ENCODE assay signal across 23 mouse cellular contexts in genomic region chr17:25943769-25944168, GRCm38 (mm10). TPM values are rescaled to one million over a fixed set of nuclear protein-coding genes. Genes with fewer than 3 reads are reported as not detected.
DNase-seq lines count a peak whose midpoint lies in the region; ATAC-seq and TF ChIP-seq lines count a peak whose summit lies in the region.
"Had no signal": no experiment of that assay in that cellular context is flagged by ENCODE, and none has a peak within 500 bp of the region (broad histone marks: within the 10 kb centered on the region; RNA-seq: fewer than 3 reads in every experiment).

No protein-coding gene starts in this region.

- no peak for DNase-seq in heart, embryonic 10.5 days (ENCODE audit: low spot score)
- no peak for DNase-seq in heart, adult 11 months
- no peak for DNase-seq in lung, embryonic 14.5 days
- no peak for DNase-seq in lung, postnatal 25 days (ENCODE audit: low spot score)
- DNase-seq in embryonic facial prominence, embryonic 10.5 days (ENCODE audit: low spot score) = no peak
- DNase-seq in liver, postnatal 0 days = no peak
- no peak for DNase-seq in stomach, postnatal 0 days (ENCODE audit: low spot score)
- DNase-seq: cerebellum, postnatal 14 days; embryo, embryonic 11 days; kidney, adult 11 months; kidney, postnatal 14 days; layer of hippocampus, adult 9-11 months; lung, adult 2 months; thymus, adult 2 months had no signal

- no peak overlapping the region for H3K4me2 ChIP-seq in lung, embryonic 14.5 days
- H3K4me2 ChIP-seq in liver, postnatal 0 days (ENCODE audit: low read depth, low read length) = peak overlapping the region; percentile 78
- H3K4me2 ChIP-seq in intestine, embryonic 16.5 days (ENCODE audit: low read depth, low read length) = no peak overlapping the region
- H3K4me2 ChIP-seq in stomach, postnatal 0 days (replicated peaks; ENCODE audit: low read depth) = no peak overlapping the region
- H3K4me2 ChIP-seq: hindbrain, embryonic 15.5 days; midbrain, embryonic 12.5 days; neural tube, embryonic 15.5 days had no signal

- TF ChIP-seq EP300 in liver, postnatal 0 days (IDR thresholded peaks at IDR 0.05; ENCODE audit: low read depth) = no peak
- TF ChIP-seq EP300 in stomach, postnatal 0 days (optimal IDR thresholded peaks at IDR 0.05) = no peak

- no peaks in the 10 kb centered on the region for H3K9me3 ChIP-seq in heart, embryonic 10.5 days
- no peaks in the 10 kb centered on the region for H3K9me3 ChIP-seq in lung, embryonic 14.5 days (ENCODE audit: low read depth, low read length)
- no peaks in the 10 kb centered on the region for H3K9me3 ChIP-seq in embryonic facial prominence, embryonic 10.5 days
- H3K9me3 ChIP-seq in liver, postnatal 0 days (ENCODE audit: low read length) = no peaks in the 10 kb centered on the region
- no peaks in the 10 kb centered on the region for H3K9me3 ChIP-seq in intestine, embryonic 16.5 days (ENCODE audit: control insufficient read depth, low read length)
- no peaks in the 10 kb centered on the region for H3K9me3 ChIP-seq in stomach, postnatal 0 days (ENCODE audit: control insufficient read depth, low read length)
- H3K9me3 ChIP-seq: hindbrain, embryonic 15.5 days; midbrain, embryonic 12.5 days; neural tube, embryonic 15.5 days had no signal

- no peak for TF ChIP-seq CTCF in lung, embryonic 14.5 days (IDR thresholded peaks at IDR 0.05; ENCODE audit: low read depth)
- TF ChIP-seq CTCF in liver, postnatal 0 days (IDR thresholded peaks at IDR 0.05; ENCODE audit: low read depth) = no peak
- TF ChIP-seq CTCF in stomach, postnatal 0 days (IDR thresholded peaks at IDR 0.05; ENCODE audit: low read depth) = no peak

- H3K36me3 ChIP-seq in heart, embryonic 10.5 days = peaks cover 4% of the 10 kb centered on the region; the same call in 1 of the 2 replicates
- H3K36me3 ChIP-seq in lung, embryonic 14.5 days (ENCODE audit: insufficient read depth) = peaks cover 4% of the 10 kb centered on the region
- peaks cover 5% of the 10 kb centered on the region for H3K36me3 ChIP-seq in embryonic facial prominence, embryonic 10.5 days (replicated peaks)
- H3K36me3 ChIP-seq in liver, postnatal 0 days (replicated peaks; ENCODE audit: insufficient read depth, low read length) = peaks cover 18% of the 10 kb centered on the region
- H3K36me3 ChIP-seq in intestine, embryonic 16.5 days (ENCODE audit: control insufficient read depth, insufficient read depth, low read length) = no peaks in the 10 kb centered on the region
- no peaks in the 10 kb centered on the region for H3K36me3 ChIP-seq in stomach, postnatal 0 days (ENCODE audit: control insufficient read depth, insufficient read depth, low read length)
- H3K36me3 ChIP-seq: hindbrain, embryonic 15.5 days; midbrain, embryonic 12.5 days; neural tube, embryonic 15.5 days had no signal

- peaks cover 24% of the 10 kb centered on the region; the same call in 1 of the 2 replicates for H3K27me3 ChIP-seq in heart, embryonic 10.5 days (ENCODE audit: insufficient read depth, poor library complexity, severe bottlenecking)
- H3K27me3 ChIP-seq in lung, embryonic 14.5 days (ENCODE audit: insufficient read depth, low read length) = no peaks in the 10 kb centered on the region
- H3K27me3 ChIP-seq in embryonic facial prominence, embryonic 10.5 days (replicated peaks; ENCODE audit: low read depth, poor library complexity, severe bottlenecking) = no peaks in the 10 kb centered on the region; the same call in 1 of the 2 replicates
- no peaks in the 10 kb centered on the region for H3K27me3 ChIP-seq in liver, postnatal 0 days (ENCODE audit: insufficient read depth, low read length)
- no peaks in the 10 kb centered on the region for H3K27me3 ChIP-seq in intestine, embryonic 16.5 days (replicated peaks; ENCODE audit: control insufficient read depth, insufficient read depth, low read length)
- H3K27me3 ChIP-seq in stomach, postnatal 0 days (ENCODE audit: control insufficient read depth, insufficient read depth, low read length) = no peaks in the 10 kb centered on the region
- H3K27me3 ChIP-seq: hindbrain, embryonic 15.5 days; neural tube, embryonic 15.5 days had no signal

- peak overlapping the region; percentile 1; the same call in 1 of the 2 replicates for H3K4me3 ChIP-seq in heart, embryonic 10.5 days
- no peak overlapping the region for H3K4me3 ChIP-seq in lung, embryonic 14.5 days (ENCODE audit: low read depth, low read length)
- H3K4me3 ChIP-seq in embryonic facial prominence, embryonic 10.5 days = 0 out of 2 replicates have a peak overlapping the region, but pooled peaks have one; percentile 5
- peak overlapping the region; percentile 79; the same call in 1 of the 2 replicates for H3K4me3 ChIP-seq in liver, postnatal 0 days (ENCODE audit: low read depth, low read length)
- no peak overlapping the region for H3K4me3 ChIP-seq in intestine, embryonic 16.5 days (ENCODE audit: low read length)
- no peak overlapping the region for H3K4me3 ChIP-seq in stomach, postnatal 0 days (ENCODE audit: low read depth, low read length)
- H3K4me3 ChIP-seq: hindbrain, embryonic 15.5 days; midbrain, embryonic 12.5 days; neural tube, embryonic 15.5 days had no signal

- WGBS in heart, embryonic 10.5 days = 66% methylated on average over 9 of the region's 9 CpGs
- WGBS in lung, embryonic 14.5 days = 65% methylated on average over 9 of the region's 9 CpGs
- 73% methylated on average over 9 of the region's 9 CpGs for WGBS in embryonic facial prominence, embryonic 10.5 days
- WGBS in liver, postnatal 0 days (ENCODE audit: insufficient replicate concordance) = 79% methylated on average over 9 of the region's 9 CpGs
- 66% methylated on average over 9 of the region's 9 CpGs for WGBS in intestine, embryonic 16.5 days
- 67% methylated on average over 9 of the region's 9 CpGs for WGBS in stomach, postnatal 0 days

- peak overlapping the region; percentile 75 for H3K27ac ChIP-seq in heart, embryonic 10.5 days
- H3K27ac ChIP-seq in lung, embryonic 14.5 days (ENCODE audit: low read depth) = no peak overlapping the region
- H3K27ac ChIP-seq in embryonic facial prominence, embryonic 10.5 days (replicated peaks) = peak overlapping the region; percentile 51; the same call in 1 of the 2 replicates
- peak overlapping the region; percentile 87 for H3K27ac ChIP-seq in liver, postnatal 0 days (ENCODE audit: low read depth)
- no peak overlapping the region for H3K27ac ChIP-seq in intestine, embryonic 16.5 days (ENCODE audit: low read length)
- H3K27ac ChIP-seq in stomach, postnatal 0 days (replicated peaks) = no peak overlapping the region
- H3K27ac ChIP-seq: hindbrain, embryonic 15.5 days; macrophage; midbrain, embryonic 12.5 days; neural tube, embryonic 15.5 days had no signal

- no peak for ATAC-seq in lung, embryonic 14.5 days (ENCODE audit: insufficient read depth)
- ATAC-seq in liver, postnatal 0 days = no peak
- no peak for ATAC-seq in intestine, embryonic 16.5 days
- no peak for ATAC-seq in stomach, postnatal 0 days (ENCODE audit: low FRiP score, low TSS enrichment)
- ATAC-seq: forebrain, embryonic 16.5 days had no signal

- H3K4me1 ChIP-seq in heart, embryonic 10.5 days = peaks cover 48% of the 10 kb centered on the region
- H3K4me1 ChIP-seq in lung, embryonic 14.5 days (ENCODE audit: insufficient read depth) = no peaks in the 10 kb centered on the region; the same call in 1 of the 2 replicates
- H3K4me1 ChIP-seq in embryonic facial prominence, embryonic 10.5 days = peaks cover 57% of the 10 kb centered on the region
- peaks cover 51% of the 10 kb centered on the region for H3K4me1 ChIP-seq in liver, postnatal 0 days (ENCODE audit: insufficient read depth)
- peaks cover 13% of the 10 kb centered on the region for H3K4me1 ChIP-seq in intestine, embryonic 16.5 days (ENCODE audit: control insufficient read depth, insufficient read depth, low read length)
- no peaks in the 10 kb centered on the region for H3K4me1 ChIP-seq in stomach, postnatal 0 days (replicated peaks; ENCODE audit: control insufficient read depth, insufficient read depth)

- H3K9ac ChIP-seq in lung, embryonic 14.5 days = 0 out of 2 replicates have a peak overlapping the region, but pooled peaks have one; percentile 20
- peak overlapping the region; percentile 68 for H3K9ac ChIP-seq in liver, postnatal 0 days (replicated peaks)
- no peak overlapping the region for H3K9ac ChIP-seq in intestine, embryonic 16.5 days (ENCODE audit: low read depth, low read length)
- H3K9ac ChIP-seq in stomach, postnatal 0 days (ENCODE audit: low read length) = no peak overlapping the region
- H3K9ac ChIP-seq: hindbrain, embryonic 15.5 days; midbrain, embryonic 12.5 days; neural tube, embryonic 15.5 days had no signal

RNA-seq across cellular contexts. Expression of gene Pigq, which starts 1.0 kb away (rescaled TPM):
- 71.8 and 90.0 TPM in 2 replicates for polyA plus RNA-seq in heart, embryonic 10.5 days (2016; fragmentation: Nextera tagmentation; extraction: Ambion mirVana)
- polyA plus RNA-seq in lung, embryonic 14.5 days (2014; fragmentation: Nextera tagmentation; extraction: Ambion mirVana) = 65.9 and 69.0 TPM in 2 replicates
- 62.9 and 69.3 TPM in 2 replicates for polyA plus RNA-seq in embryonic facial prominence, embryonic 10.5 days (2016; fragmentation: Nextera tagmentation; extraction: Ambion mirVana)
- 56.0 and 58.7 TPM in 2 replicates for polyA plus RNA-seq in liver, postnatal 0 days (2015; fragmentation: Nextera tagmentation; extraction: Ambion mirVana)
- 57.8 and 59.7 TPM in 2 replicates for polyA plus RNA-seq in intestine, embryonic 16.5 days (2015; fragmentation: Nextera tagmentation; extraction: Ambion mirVana)
- 25.4 and 29.9 TPM in 2 replicates for polyA plus RNA-seq in stomach, postnatal 0 days (2015; fragmentation: Nextera tagmentation; extraction: Ambion mirVana)

RNA-seq across cellular contexts. Expression of gene Nhlrc4, which starts 1.0 kb away (rescaled TPM):
- polyA plus RNA-seq in heart, embryonic 10.5 days (2016; fragmentation: Nextera tagmentation; extraction: Ambion mirVana) = 0.15 and 0.85 TPM in 2 replicates
- polyA plus RNA-seq in lung, embryonic 14.5 days (2014; fragmentation: Nextera tagmentation; extraction: Ambion mirVana) = not detected in 2 replicates
- polyA plus RNA-seq in embryonic facial prominence, embryonic 10.5 days (2016; fragmentation: Nextera tagmentation; extraction: Ambion mirVana) = 0.88 TPM in 1 of 2 replicates, not detected in the other
- polyA plus RNA-seq in liver, postnatal 0 days (2015; fragmentation: Nextera tagmentation; extraction: Ambion mirVana) = 2.0 and 3.8 TPM in 2 replicates
- polyA plus RNA-seq in intestine, embryonic 16.5 days (2015; fragmentation: Nextera tagmentation; extraction: Ambion mirVana) = 0.73 TPM in 1 of 2 replicates, not detected in the other
- not detected in 2 replicates for polyA plus RNA-seq in stomach, postnatal 0 days (2015; fragmentation: Nextera tagmentation; extraction: Ambion mirVana)
- polyA plus RNA-seq: forebrain, embryonic 16.5 days; heart, postnatal 0 days; macrophage; neural tube, embryonic 15.5 days; small intestine, adult 2 months; urinary bladder, adult 2 months had no signal

RNA-seq across cellular contexts. Expression of gene A930017K11Rik, which starts 8.6 kb away (rescaled TPM):
- polyA plus RNA-seq in heart, embryonic 10.5 days (2016; fragmentation: Nextera tagmentation; extraction: Ambion mirVana) = 0.20 and 0.55 TPM in 2 replicates
- polyA plus RNA-seq in lung, embryonic 14.5 days (2014; fragmentation: Nextera tagmentation; extraction: Ambion mirVana) = 0.16 and 0.26 TPM in 2 replicates
- polyA plus RNA-seq in embryonic facial prominence, embryonic 10.5 days (2016; fragmentation: Nextera tagmentation; extraction: Ambion mirVana) = 0.35 and 0.36 TPM in 2 replicates
- polyA plus RNA-seq in liver, postnatal 0 days (2015; fragmentation: Nextera tagmentation; extraction: Ambion mirVana) = not detected in 2 replicates
- 0.21 and 0.22 TPM in 2 replicates for polyA plus RNA-seq in intestine, embryonic 16.5 days (2015; fragmentation: Nextera tagmentation; extraction: Ambion mirVana)
- 0.06 TPM in 1 of 2 replicates, not detected in the other for polyA plus RNA-seq in stomach, postnatal 0 days (2015; fragmentation: Nextera tagmentation; extraction: Ambion mirVana)
- polyA plus RNA-seq: forebrain, embryonic 16.5 days; heart, postnatal 0 days; lung, adult 2 months; macrophage; small intestine, adult 2 months had no signal

RNA-seq across cellular contexts. Expression of gene Rab40c, which starts 24.2 kb away (rescaled TPM):
- polyA plus RNA-seq in heart, embryonic 10.5 days (2016; fragmentation: Nextera tagmentation; extraction: Ambion mirVana) = 22.2 and 24.4 TPM in 2 replicates
- 15.3 and 15.4 TPM in 2 replicates for polyA plus RNA-seq in lung, embryonic 14.5 days (2014; fragmentation: Nextera tagmentation; extraction: Ambion mirVana)
- polyA plus RNA-seq in embryonic facial prominence, embryonic 10.5 days (2016; fragmentation: Nextera tagmentation; extraction: Ambion mirVana) = 30.9 and 34.0 TPM in 2 replicates
- 6.5 and 7.3 TPM in 2 replicates for polyA plus RNA-seq in liver, postnatal 0 days (2015; fragmentation: Nextera tagmentation; extraction: Ambion mirVana)
- 23.2 and 24.3 TPM in 2 replicates for polyA plus RNA-seq in intestine, embryonic 16.5 days (2015; fragmentation: Nextera tagmentation; extraction: Ambion mirVana)
- 20.2 TPM in 2 replicates for polyA plus RNA-seq in stomach, postnatal 0 days (2015; fragmentation: Nextera tagmentation; extraction: Ambion mirVana)

RNA-seq across cellular contexts. Expression of gene Capn15, which starts 41.8 kb away (rescaled TPM):
- polyA plus RNA-seq in heart, embryonic 10.5 days (2016; fragmentation: Nextera tagmentation; extraction: Ambion mirVana) = 20.1 and 21.4 TPM in 2 replicates
- polyA plus RNA-seq in lung, embryonic 14.5 days (2014; fragmentation: Nextera tagmentation; extraction: Ambion mirVana) = 26.7 and 30.5 TPM in 2 replicates
- 34.3 and 40.1 TPM in 2 replicates for polyA plus RNA-seq in embryonic facial prominence, embryonic 10.5 days (2016; fragmentation: Nextera tagmentation; extraction: Ambion mirVana)
- 6.6 and 8.3 TPM in 2 replicates for polyA plus RNA-seq in liver, postnatal 0 days (2015; fragmentation: Nextera tagmentation; extraction: Ambion mirVana)
- 22.3 and 24.5 TPM in 2 replicates for polyA plus RNA-seq in intestine, embryonic 16.5 days (2015; fragmentation: Nextera tagmentation; extraction: Ambion mirVana)
- polyA plus RNA-seq in stomach, postnatal 0 days (2015; fragmentation: Nextera tagmentation; extraction: Ambion mirVana) = 12.5 and 13.7 TPM in 2 replicates

Comparison
In these comparisons a context has a peak if more than half of its experiments do, and no peak if none do; other contexts are left out.
1. H3K27ac ChIP-seq: peak in heart, embryonic 10.5 days (single experiment), embryonic facial prominence, embryonic 10.5 days (single experiment) and liver, postnatal 0 days (single experiment); none in lung, embryonic 14.5 days (single experiment), intestine, embryonic 16.5 days (single experiment) and stomach, postnatal 0 days (single experiment).
2. H3K4me3 ChIP-seq: peak in heart, embryonic 10.5 days (single experiment), embryonic facial prominence, embryonic 10.5 days (single experiment) and liver, postnatal 0 days (single experiment); none in lung, embryonic 14.5 days (single experiment), intestine, embryonic 16.5 days (single experiment) and stomach, postnatal 0 days (single experiment).
3. H3K9ac ChIP-seq: peak in lung, embryonic 14.5 days (single experiment) and liver, postnatal 0 days (single experiment); none in intestine, embryonic 16.5 days (single experiment) and stomach, postnatal 0 days (single experiment).